In the genomic region with DNA sequence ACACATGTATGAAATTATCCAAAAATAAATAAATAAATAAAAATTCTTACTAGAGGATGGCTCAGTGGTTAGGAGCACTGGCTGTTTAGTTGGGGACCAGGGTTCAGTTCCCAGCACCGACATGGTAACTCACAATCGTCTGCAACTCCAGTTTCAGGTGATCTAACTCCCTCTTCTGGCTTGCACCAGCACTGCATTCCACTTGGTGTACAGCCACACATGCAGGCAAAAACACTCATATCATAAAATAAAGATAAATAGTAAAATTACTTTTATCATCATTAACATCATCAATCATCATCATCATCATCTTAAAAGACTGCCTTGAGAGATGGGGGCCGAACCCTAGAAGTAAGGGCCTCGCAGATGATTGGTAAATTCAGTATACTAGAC, we compare ENCODE assay signal across 8 mouse cellular contexts. TPM values are rescaled to one million over a fixed set of nuclear protein-coding genes. Genes with fewer than 3 reads are reported as not detected.
DNase-seq lines count a peak whose midpoint lies in the region; ATAC-seq lines count a peak whose summit lies in the region.

No protein-coding gene starts in this region.

- H3K4me3 ChIP-seq in heart, embryonic 12.5 days, result peak overlapping the region; percentile 98
- H3K4me3 ChIP-seq in brown adipose tissue, adult 24 weeks (ENCODE audit: insufficient read depth, low read depth, low read length), result peak overlapping the region; percentile 26
- peak overlapping the region; percentile 75 for H3K4me3 ChIP-seq in hindbrain, embryonic 15.5 days
- peak overlapping the region; percentile 81; the same call in 1 of the 2 replicates for H3K4me3 ChIP-seq in midbrain, embryonic 14.5 days (replicated peaks; ENCODE audit: low read depth, low read length)

- H3K9ac ChIP-seq in heart, embryonic 12.5 days, result no peak overlapping the region
- H3K9ac ChIP-seq in hindbrain, embryonic 15.5 days, result 0 out of 2 replicates have a peak overlapping the region, but pooled peaks have one; percentile 16
- H3K9ac ChIP-seq in midbrain, embryonic 14.5 days (replicated peaks; ENCODE audit: low read length), result no peak overlapping the region

- H3K9me3 ChIP-seq in heart, embryonic 12.5 days (replicated peaks), result 0 out of 2 replicates have a peak, but pooled peaks cover 4% of the 10 kb centered on the region
- no peaks in the 10 kb centered on the region for H3K9me3 ChIP-seq in hindbrain, embryonic 15.5 days
- H3K9me3 ChIP-seq in midbrain, embryonic 14.5 days (ENCODE audit: control insufficient read depth, low read length), result no peaks in the 10 kb centered on the region

- no peak for DNase-seq in heart, postnatal 14 days
- DNase-seq in midbrain, embryonic 14.5 days, result peak; percentile 18
- DNase-seq in right cerebral cortex, postnatal 36 days (ENCODE audit: low spot score in 2 of 2), result no peak
- DNase-seq in ovary, postnatal 36 days (ENCODE audit: low spot score), result no peak
- DNase-seq in gastrocnemius, adult 8-10 months (ENCODE audit: low spot score in 2 of 2), result no peak

- WGBS in heart, embryonic 12.5 days, result 68% methylated on average over 4 of the region's 4 CpGs
- 59% methylated on average over 4 of the region's 4 CpGs for WGBS in hindbrain, embryonic 15.5 days
- WGBS in midbrain, embryonic 14.5 days, result 66% methylated on average over 4 of the region's 4 CpGs

- H3K4me1 ChIP-seq in heart, embryonic 12.5 days (replicated peaks), result peaks cover 10% of the 10 kb centered on the region
- H3K4me1 ChIP-seq in brown adipose tissue, adult 24 weeks (ENCODE audit: control insufficient read depth, insufficient read depth, insufficient read length, low read length), result peaks cover 8% of the 10 kb centered on the region
- peaks cover 15% of the 10 kb centered on the region for H3K4me1 ChIP-seq in hindbrain, embryonic 15.5 days (replicated peaks)
- peaks cover 11% of the 10 kb centered on the region for H3K4me1 ChIP-seq in midbrain, embryonic 14.5 days (ENCODE audit: control insufficient read depth, insufficient read depth, low read length)

- intact Hi-C loops in heart, postnatal 14 days (cut with DNase I), result loop anchor here (5.0 kb wide), 1 partner anchor 206 kb away; a partner anchor contains a TSS

- H3K27ac ChIP-seq in heart, embryonic 12.5 days (ENCODE audit: poor library complexity, severe bottlenecking), result no peak overlapping the region
- no peak overlapping the region for H3K27ac ChIP-seq in brown adipose tissue, adult 24 weeks (replicated peaks; ENCODE audit: low read depth, low read length)
- no peak overlapping the region for H3K27ac ChIP-seq in hindbrain, embryonic 15.5 days (replicated peaks)
- H3K27ac ChIP-seq in midbrain, embryonic 14.5 days (replicated peaks; ENCODE audit: low read depth, low read length), result 0 out of 2 replicates have a peak overlapping the region, but pooled peaks have one; percentile 45

- peak overlapping the region; percentile 82 for H3K4me2 ChIP-seq in heart, embryonic 12.5 days
- peak overlapping the region; percentile 78 for H3K4me2 ChIP-seq in hindbrain, embryonic 15.5 days
- H3K4me2 ChIP-seq in midbrain, embryonic 14.5 days (ENCODE audit: low read length), result peak overlapping the region; percentile 77

- no peak for ATAC-seq in heart, embryonic 12.5 days (ENCODE audit: insufficient number of reproducible peaks, low FRiP score)
- ATAC-seq in hindbrain, embryonic 15.5 days (ENCODE audit: low FRiP score, low read depth), result no peak; the same call in 1 of the 2 replicates
- peak; percentile 50 for ATAC-seq in midbrain, embryonic 14.5 days (ENCODE audit: low FRiP score, low TSS enrichment)

- 0 out of 2 replicates have a peak, but pooled peaks cover 2% of the 10 kb centered on the region for H3K36me3 ChIP-seq in heart, embryonic 12.5 days
- H3K36me3 ChIP-seq in hindbrain, embryonic 15.5 days, result no peaks in the 10 kb centered on the region
- no peaks in the 10 kb centered on the region for H3K36me3 ChIP-seq in midbrain, embryonic 14.5 days (ENCODE audit: control insufficient read depth, insufficient read depth, low read length)

- no peaks in the 10 kb centered on the region for H3K27me3 ChIP-seq in heart, embryonic 12.5 days (replicated peaks)
- H3K27me3 ChIP-seq in hindbrain, embryonic 15.5 days, result no peaks in the 10 kb centered on the region
- H3K27me3 ChIP-seq in midbrain, embryonic 14.5 days (ENCODE audit: control insufficient read depth, insufficient read depth, low read length), result no peaks in the 10 kb centered on the region

RNA-seq across cellular contexts. Expression of a gene that starts 0.4 kb away (rescaled TPM):
- 21.6 and 21.8 TPM in 2 replicates for polyA plus RNA-seq in heart, embryonic 12.5 days (2016; fragmentation: Nextera tagmentation; extraction: Ambion mirVana)
- 10 to 100 TPM; 35.4 to 36.0 TPM for total RNA-seq in heart, postnatal 14 days (2021)
- 20.5 and 34.1 TPM in 2 replicates for polyA plus RNA-seq in brown adipose tissue, adult 24 weeks (2012; ENCODE audit: insufficient read depth, insufficient read length, missing spikeins)
- 32.0 and 36.7 TPM in 2 replicates for polyA plus RNA-seq in hindbrain, embryonic 15.5 days (2015; fragmentation: Nextera tagmentation; extraction: Ambion mirVana)
- polyA plus RNA-seq in midbrain, embryonic 14.5 days (2014; fragmentation: Nextera tagmentation; extraction: Ambion mirVana), result 27.8 and 34.9 TPM in 2 replicates
- total RNA-seq in gastrocnemius, adult 8-10 months (2022), result 10 to 100 TPM; 48.7 to 54.8 (median 53.0) TPM

RNA-seq across cellular contexts. Expression of a gene that starts 8.9 kb away (rescaled TPM):
- polyA plus RNA-seq in heart, embryonic 12.5 days (2016; fragmentation: Nextera tagmentation; extraction: Ambion mirVana), result 0.33 TPM in 1 of 2 replicates, not detected in the other
- total RNA-seq in heart, postnatal 14 days (2021), result under 1 TPM; 0.22 TPM
- polyA plus RNA-seq in brown adipose tissue, adult 24 weeks (2012; ENCODE audit: insufficient read depth, insufficient read length, missing spikeins), result not detected in 2 replicates
- 0.35 and 0.49 TPM in 2 replicates for polyA plus RNA-seq in hindbrain, embryonic 15.5 days (2015; fragmentation: Nextera tagmentation; extraction: Ambion mirVana)
- polyA plus RNA-seq in midbrain, embryonic 14.5 days (2014; fragmentation: Nextera tagmentation; extraction: Ambion mirVana), result 0.20 and 0.34 TPM in 2 replicates
- total RNA-seq in gastrocnemius, adult 8-10 months (2022), result not detected

RNA-seq across cellular contexts. Expression of a gene that starts 56.9 kb away (rescaled TPM):
- polyA plus RNA-seq in heart, embryonic 12.5 days (2016; fragmentation: Nextera tagmentation; extraction: Ambion mirVana), result 20.0 and 20.4 TPM in 2 replicates
- total RNA-seq in heart, postnatal 14 days (2021), result 1 to 10 TPM; 7.0 to 7.5 TPM
- polyA plus RNA-seq in brown adipose tissue, adult 24 weeks (2012; ENCODE audit: insufficient read depth, insufficient read length, missing spikeins), result 9.7 and 10.0 TPM in 2 replicates
- 30.3 and 35.3 TPM in 2 replicates for polyA plus RNA-seq in hindbrain, embryonic 15.5 days (2015; fragmentation: Nextera tagmentation; extraction: Ambion mirVana)
- 31.6 and 34.4 TPM in 2 replicates for polyA plus RNA-seq in midbrain, embryonic 14.5 days (2014; fragmentation: Nextera tagmentation; extraction: Ambion mirVana)
- 1 to 10 TPM; 5.0 to 6.2 (median 5.6) TPM for total RNA-seq in gastrocnemius, adult 8-10 months (2022)

Comparison
In these comparisons a context has a peak if more than half of its experiments do, and no peak if none do; other contexts are left out.
1. H3K4me3 ChIP-seq: peak in every context shown above with its lines; median percentile 98 in heart, embryonic 12.5 days; 81 in midbrain, embryonic 14.5 days; 75 in hindbrain, embryonic 15.5 days; 26 in brown adipose tissue, adult 24 weeks.